Mouse (Mus musculus) G1E-ER4 (cell line): Measurements from ENCODE around the gene Gm45140. TPM values are rescaled to one million over a fixed set of nuclear protein-coding genes. Genes with fewer than 3 reads are reported as not detected.
A peak's percentile ranks its signal among the peaks of the same experiment; 100 is the strongest.

Experiments used
- GATA1 ChIP-seq: IDR thresholded peaks from one replicate; pipeline ENCODE4 v1.8.0; 2012; ENCODE audit warnings: low read length, inconsistent platforms
- polyA plus RNA-seq: library from polyadenylated mRNA; stranded (reverse); fragments of >175 nt; gene quantifications from 2 replicates; pipeline ENCODE4 v1.2.3, GENCODE M21; 2012

Gene Gm45140
- polyA plus RNA-seq = 11.0 and 20.9 TPM in 2 replicates

DNA sequence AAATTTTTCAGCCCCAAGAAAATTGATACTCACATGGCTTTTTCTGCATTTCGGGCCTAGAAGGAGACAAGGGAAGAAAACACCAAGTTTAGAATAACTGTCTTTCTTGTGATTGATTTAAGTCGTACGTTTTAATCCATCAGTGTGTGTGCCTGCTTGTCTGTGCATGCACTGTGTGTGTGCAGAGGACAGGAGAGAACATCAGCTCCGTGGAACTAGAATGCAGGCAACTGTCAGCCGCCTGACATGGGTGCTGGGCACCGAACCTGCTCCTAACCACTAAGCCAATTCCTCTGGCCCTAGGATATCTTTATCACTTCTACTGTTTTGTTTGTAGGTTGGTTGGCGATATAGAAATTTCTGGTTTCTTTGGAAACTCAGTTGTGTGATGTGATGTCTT, at the start of gene Gm45140:
Gm45140 (minus strand) TSS at position 101 of the 400 bp plus-strand sequence.
- TF ChIP-seq GATA1 = no peak

DNA sequence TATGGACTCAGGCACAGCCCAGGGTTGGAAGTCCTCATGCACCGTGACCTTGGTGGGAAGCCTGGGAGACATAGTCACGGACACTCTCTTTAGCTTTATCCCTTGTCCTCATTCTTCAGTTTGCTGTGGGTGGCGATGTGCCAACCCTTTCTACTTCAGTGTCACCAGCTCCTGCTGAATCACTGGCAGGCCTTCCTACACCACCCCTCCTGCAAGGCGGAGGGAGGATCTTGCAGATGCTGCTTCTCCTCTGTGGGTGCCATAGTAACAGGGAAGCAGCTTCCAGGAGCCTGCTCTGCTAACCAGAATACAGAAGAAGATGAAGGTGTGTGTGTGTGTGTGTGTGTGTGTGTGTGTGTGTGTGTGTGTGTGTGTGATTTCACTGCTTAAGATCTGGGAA, 47.2 kb upstream of the Gm45140 start:
- no peak for TF ChIP-seq GATA1

DNA sequence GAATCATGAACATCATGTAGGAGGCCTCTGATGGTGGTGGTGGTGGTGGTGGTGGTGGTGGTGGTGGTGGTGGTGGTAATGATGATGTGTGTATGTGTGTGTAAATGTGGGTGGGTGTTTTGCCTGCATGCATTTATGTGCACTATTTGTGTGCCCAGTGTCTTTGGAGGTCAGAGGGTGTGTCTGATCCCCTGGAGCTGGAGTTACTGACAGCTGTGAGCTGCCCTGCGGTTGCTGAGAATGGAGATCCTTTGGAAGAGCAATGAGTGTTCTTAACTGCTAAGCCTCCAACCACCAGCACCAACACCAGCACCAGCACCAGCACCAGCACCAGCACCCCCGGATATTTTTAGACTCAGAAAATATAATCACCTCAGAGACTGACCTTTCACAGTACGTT, 46.6 kb upstream of the Gm45140 start:
- no peak for TF ChIP-seq GATA1

DNA sequence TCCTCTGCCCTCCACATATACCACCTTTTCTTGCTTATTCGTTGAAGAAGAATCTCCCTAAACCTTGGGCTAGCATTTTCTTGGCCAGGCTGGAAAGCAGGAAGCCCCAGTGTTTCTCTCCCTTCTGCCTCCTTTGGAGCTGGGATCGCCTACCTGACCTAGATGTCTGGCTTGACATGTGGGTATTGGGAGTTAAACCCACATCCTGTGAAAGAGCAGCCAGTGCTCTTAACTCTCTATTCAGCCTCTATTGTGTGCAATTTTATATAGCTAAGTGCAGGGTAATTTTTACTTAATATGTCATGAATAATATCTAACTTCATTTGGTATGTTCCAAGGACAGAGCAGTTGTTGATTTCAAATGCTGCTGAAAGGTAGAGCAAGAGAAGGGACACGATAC, 44.0 kb upstream of the Gm45140 start:
- TF ChIP-seq GATA1 = no peak

DNA sequence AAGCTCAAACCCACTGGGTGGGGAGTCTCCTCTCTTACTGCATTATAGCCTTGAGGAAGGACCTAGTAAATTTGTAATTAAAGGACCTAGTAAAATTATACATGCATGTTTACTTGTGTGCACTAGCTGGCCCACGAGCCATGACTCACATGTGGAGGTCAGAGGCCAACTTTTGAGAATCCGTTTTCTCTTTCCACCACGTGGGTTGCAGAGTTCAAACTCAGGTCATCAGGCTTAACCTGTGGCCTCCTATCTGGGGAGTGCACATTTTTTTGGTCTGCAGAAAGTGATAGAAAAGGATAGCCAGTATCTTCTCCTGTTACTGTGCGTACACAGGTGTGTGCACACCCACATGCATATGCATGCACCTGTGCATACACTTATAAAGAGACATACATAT, 43.4 kb upstream of the Gm45140 start:
- TF ChIP-seq GATA1 = no peak

DNA sequence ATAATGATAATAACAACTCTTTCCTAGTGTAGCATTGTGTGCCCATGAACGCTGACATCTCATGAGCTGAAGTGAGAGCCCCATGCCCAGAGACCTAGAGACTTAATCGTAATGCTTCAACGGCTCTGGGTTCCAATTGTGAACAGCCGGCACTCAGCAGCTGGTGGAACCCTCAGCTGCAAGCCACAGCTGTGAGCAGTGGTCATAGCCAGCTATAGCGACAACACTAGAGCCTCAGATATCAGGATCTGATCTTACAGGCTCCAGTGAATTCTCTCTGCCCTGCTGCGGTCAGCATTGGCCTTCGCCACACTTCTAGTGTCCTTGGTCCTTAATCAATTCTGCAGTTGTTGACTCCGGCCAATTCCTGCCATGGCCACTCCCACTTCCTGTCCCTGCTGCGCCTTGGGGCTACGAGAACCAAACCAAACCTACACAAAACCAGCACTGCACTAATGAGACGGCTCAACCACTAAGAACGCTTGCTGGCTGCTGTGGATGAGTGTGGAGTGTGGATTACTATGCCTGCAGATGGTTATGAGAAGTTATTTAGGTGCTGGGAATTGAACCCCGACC, 40.6 kb upstream of the Gm45140 start:
- no peak for TF ChIP-seq GATA1

DNA sequence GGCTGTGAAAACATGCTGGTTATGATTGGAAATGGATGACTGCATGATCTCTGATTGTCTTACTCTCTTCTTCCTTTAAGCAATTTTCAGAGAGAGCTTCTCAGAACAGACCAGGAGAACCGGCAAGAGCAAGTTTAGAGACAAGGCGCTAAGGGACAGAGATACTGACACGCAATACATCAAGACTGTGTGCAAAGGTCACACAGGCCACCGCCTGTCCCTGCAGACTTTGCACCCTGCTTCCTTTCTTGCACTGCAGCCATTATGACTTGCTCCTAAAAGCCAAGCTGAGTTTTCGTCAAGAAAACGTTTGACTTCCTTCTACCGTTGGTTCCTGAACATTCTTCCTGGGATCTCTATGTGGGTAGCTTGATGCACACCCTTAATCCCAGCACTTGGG, 40.0 kb upstream of the Gm45140 start:
- TF ChIP-seq GATA1 = no peak

DNA sequence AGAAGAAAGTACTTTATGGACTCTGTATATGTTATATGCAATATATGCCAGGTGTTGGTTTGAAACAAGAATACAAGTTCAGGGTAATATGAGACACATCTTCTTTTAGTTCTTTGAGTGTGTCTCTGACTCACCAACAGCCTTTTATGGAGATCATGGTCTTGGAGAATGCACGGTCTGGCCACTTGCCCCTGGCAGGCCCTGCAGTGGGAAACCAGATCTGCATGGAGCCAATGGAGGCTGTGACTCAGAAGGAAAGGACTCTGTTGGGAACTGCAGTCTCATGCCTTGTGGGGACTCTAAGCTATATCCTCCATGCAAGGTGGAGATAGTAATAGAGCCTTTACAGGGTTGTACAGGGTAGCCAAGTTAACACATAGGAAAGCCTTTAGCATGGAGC, 39.5 kb upstream of the Gm45140 start:
- no peak for TF ChIP-seq GATA1

DNA sequence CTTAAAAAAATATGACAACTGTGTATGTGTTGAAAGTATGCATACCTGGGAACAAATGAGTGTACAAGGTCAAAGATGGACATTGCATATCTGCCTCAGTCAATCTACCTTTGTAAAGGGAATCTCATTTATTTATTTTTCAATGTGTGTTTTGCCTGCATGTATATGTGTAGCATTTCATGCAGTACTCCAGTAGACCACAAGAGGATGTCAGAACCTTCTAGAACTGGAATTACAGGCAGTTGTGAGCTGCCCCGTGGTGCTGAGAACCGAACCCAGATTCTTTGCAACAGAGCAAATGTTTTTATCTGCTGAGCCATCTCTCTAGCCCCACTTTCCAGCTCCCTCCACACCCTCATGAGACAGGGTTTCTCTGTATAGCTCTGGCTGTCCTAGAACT, 38.4 kb upstream of the Gm45140 start:
- no peak for TF ChIP-seq GATA1

DNA sequence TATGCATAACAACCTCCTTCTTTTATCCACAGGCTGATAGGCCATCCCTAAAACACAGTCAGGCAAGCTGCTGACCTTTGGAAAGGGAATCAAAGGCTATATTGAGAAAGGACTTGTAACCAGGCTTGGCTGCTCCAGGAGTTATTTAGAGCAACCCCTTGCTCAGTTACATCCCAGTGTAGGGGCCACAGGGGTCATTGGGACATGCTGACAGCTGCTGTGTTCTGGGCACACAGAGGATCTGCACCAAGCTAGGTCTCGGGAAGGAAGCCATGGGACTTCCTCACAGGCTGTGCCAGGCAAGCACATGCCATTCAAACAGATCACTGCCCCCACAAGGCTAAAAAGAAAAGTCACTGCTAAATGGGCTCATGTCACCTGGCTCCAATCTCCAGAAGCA, 37.5 kb upstream of the Gm45140 start:
- TF ChIP-seq GATA1 = no peak

DNA sequence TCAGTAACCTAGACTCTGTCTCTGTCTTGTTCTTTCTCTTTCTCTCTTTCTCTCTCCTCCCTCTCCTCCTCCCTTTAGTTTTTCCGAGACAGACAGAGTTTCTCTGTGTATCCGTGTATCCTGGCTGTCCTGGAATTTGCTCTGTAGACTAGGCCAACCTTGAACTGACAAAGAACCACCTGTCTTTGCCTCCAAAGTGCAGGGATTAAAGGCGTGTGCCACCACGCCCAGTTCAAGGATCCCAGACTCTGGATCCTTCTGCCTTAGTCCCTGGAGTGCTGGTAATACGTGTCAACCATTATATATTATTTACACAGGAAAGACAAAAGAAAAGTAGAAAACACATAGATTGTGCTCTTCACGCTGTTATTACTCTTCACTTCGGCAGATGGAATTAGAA, 35.6 kb upstream of the Gm45140 start:
- TF ChIP-seq GATA1 = no peak

DNA sequence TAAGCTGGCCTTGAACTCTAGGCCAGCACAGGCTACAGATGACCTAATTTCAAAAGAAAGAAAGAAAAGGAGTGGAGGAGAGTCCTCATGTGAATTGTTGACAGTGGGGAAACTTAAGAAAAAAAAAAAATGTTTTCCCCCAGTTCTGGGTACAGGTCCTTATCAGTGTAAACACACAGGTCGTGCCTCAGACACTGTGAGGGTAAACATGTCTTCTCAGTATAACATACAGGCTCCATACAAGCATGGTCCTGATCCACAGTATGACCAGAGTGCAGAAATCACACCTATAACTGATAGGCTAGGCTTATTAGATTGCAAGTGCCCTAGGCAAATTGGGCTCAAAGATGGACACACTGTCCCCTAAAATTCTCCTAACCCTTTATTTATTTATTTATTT, 34.8 kb upstream of the Gm45140 start:
- no peak for TF ChIP-seq GATA1

DNA sequence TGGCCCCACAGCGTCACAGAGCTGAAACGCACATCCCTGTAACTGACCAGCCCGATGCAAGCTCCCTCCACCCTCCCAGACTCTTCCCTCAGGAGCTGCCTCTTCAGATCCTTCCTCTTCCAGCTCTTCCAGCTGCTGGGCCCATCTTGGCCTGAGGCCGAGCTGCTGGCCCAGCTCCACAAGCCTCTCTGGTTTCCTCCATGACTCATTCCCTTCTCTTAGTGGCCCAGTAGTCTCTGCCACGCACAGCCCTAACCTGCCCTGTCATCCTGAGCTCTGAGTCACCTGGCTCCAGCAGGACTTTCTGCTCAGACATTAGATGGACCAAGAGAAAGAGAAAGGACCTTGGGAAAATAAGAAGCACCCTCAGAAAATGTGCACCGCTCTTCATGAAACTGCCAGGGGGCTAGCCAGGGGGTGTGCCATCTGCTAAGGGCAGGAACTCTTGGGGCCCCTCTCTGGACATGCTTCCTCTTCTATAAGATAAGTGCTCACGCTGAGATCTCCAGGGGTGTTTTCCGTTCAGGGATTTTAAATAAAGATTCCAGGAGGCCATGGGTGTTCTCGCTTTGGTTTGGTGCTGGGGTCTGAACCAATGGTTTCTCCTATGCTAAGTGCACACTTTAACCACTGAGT, 33.4 kb upstream of the Gm45140 start:
- TF ChIP-seq GATA1 = no peak

DNA sequence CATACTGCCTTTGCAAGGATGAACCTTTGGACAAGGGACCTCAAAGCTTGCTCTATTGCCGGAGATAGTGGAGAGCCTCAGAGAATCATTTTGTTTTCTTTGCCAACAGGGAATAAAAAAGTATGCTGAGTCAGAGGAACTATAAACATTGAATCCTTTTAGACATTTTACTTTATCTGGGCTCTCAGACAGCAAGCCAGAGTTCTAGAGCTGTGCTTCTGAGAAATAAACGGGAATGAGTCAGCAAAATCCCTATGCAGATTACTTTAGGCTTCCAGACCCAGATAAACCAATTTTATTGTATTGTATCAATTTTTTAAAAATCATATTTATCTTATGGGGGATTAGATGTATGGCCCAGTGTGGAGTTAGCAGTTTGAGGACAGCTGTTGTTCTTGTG, 31.7 kb upstream of the Gm45140 start:
- peak; percentile 37 for TF ChIP-seq GATA1

DNA sequence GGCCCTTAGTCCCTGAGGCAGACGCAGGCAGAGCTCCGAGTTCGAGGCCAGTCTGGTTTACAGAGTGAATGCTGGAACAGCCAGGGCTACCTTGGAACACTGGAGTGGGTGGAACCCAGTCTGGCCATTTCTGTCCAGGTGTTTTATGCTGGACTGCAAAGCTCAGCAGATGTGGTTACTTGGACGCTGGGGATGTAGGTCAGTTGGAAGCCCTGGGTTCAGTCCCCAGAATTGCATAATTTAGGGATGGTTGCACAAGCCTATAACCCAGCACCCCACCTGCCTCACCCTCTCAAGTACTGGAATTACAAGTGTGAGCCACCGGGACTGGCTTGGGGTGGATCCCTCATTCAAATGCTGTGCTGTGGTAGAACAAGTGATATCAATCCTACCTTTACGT, 30.6 kb upstream of the Gm45140 start:
- TF ChIP-seq GATA1 = no peak

DNA sequence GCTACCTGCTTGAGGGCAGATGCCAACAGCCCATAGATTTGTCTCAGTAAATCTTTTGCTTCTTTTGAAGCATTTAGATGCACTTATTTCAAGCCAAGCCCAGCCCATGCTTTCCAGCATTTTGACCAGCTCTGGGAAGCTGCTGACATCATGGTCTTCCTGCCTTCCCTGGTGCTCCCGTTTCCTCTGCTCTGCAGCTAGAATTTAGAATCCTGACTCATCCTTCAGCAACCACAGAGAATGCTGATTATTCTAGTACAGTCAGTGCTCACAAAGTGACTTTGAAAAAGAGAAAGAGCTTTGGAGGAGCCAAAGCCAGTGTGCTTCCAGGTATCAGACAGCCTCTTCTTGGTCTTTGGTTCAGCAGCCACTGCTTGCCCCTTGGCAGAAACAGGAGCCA, 21.5 kb upstream of the Gm45140 start:
- no peak for TF ChIP-seq GATA1

DNA sequence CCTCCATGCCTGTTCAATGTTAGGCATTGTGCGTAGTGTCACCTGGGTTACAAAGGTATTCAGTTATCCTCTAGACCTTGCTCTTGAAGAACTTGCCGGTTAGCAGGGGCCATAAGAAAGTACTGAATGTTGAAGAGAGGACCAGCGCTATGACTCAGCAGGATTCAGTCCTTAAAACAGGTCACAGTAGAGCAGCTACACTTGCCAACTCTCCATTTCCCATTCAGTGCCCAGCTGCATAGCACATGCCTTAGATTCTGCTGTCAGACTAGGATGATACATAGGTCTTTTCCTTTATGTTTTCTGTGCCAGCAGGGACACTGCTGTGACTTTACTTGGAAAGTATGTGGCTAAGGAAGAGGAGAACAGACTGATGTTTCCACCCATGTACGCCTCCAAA, 17.9 kb upstream of the Gm45140 start:
- TF ChIP-seq GATA1 = no peak

DNA sequence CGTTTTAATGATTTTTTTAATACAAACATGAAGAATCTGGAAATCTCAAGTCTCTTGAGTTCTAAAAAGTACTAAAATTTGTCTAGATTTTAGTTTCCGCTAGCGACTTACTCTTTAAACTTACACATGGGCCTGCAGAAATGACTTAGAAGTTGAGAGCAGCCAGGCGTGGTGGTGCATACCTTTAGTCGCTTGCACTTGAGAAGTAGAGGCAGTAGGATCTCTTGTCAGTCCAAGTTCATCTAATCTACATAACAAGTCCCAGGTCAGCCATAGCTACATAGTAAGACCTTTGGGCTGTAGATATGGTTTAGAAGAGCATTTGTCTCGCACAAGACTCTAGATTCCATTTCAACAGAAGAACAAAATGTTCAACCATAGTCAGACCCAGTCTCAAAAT, 16.3 kb upstream of the Gm45140 start:
- TF ChIP-seq GATA1 = no peak
